ENCODE assay signal across 8 mouse cellular contexts in genomic region chr4:150372631-150373041, GRCm38 (mm10).
A peak's percentile ranks its signal among the peaks of the same experiment; 100 is the strongest.
DNase-seq lines count a peak whose midpoint lies in the region; ATAC-seq lines count a peak whose summit lies in the region.

No protein-coding gene starts in this region.

- H3K9me3 ChIP-seq in heart, embryonic 11.5 days (replicated peaks; ENCODE audit: control insufficient read depth, low read length) = no peaks in the 10 kb centered on the region
- H3K9me3 ChIP-seq in hindbrain, embryonic 13.5 days = no peaks in the 10 kb centered on the region
- no peaks in the 10 kb centered on the region for H3K9me3 ChIP-seq in midbrain, embryonic 15.5 days

- H3K27ac ChIP-seq in heart, embryonic 11.5 days (ENCODE audit: low read depth, low read length) = peak overlapping the region; percentile 79
- H3K27ac ChIP-seq in hindbrain, embryonic 13.5 days = peak overlapping the region; percentile 97
- H3K27ac ChIP-seq in midbrain, embryonic 15.5 days = peak overlapping the region; percentile 90

- no peaks in the 10 kb centered on the region for H3K27me3 ChIP-seq in heart, embryonic 11.5 days (ENCODE audit: control insufficient read depth, insufficient read depth, low read length)
- H3K27me3 ChIP-seq in hindbrain, embryonic 13.5 days = no peaks in the 10 kb centered on the region
- H3K27me3 ChIP-seq in midbrain, embryonic 15.5 days (replicated peaks) = no peaks in the 10 kb centered on the region

- no peak; the same call in 1 of the 2 replicates for ATAC-seq in heart, embryonic 11.5 days (replicated peaks; ENCODE audit: insufficient number of reproducible peaks, low FRiP score, low TSS enrichment)
- no peak for ATAC-seq in hindbrain, embryonic 13.5 days (ENCODE audit: low FRiP score)
- ATAC-seq in midbrain, embryonic 15.5 days (replicated peaks) = no peak; the same call in 1 of the 2 replicates

- H3K36me3 ChIP-seq in heart, embryonic 11.5 days (ENCODE audit: control insufficient read depth, insufficient read depth, low read length) = no peaks in the 10 kb centered on the region
- H3K36me3 ChIP-seq in hindbrain, embryonic 13.5 days = no peaks in the 10 kb centered on the region
- H3K36me3 ChIP-seq in midbrain, embryonic 15.5 days (replicated peaks) = no peaks in the 10 kb centered on the region

- no peak for DNase-seq in heart, postnatal 14 days
- peak; percentile 11 for DNase-seq in NIH3T3 (ENCODE audit: low read depth)
- DNase-seq in cerebellum, postnatal 4 days (ENCODE audit: low spot score in 2 of 2) = no peak
- no peak for DNase-seq in kidney, adult 9 months
- DNase-seq in right cerebral cortex, postnatal 36 days (ENCODE audit: low spot score in 2 of 2) = no peak

- peak overlapping the region; percentile 63; the same call in 1 of the 2 replicates for H3K9ac ChIP-seq in heart, embryonic 11.5 days (ENCODE audit: low read depth, low read length)
- peak overlapping the region; percentile 90 for H3K9ac ChIP-seq in hindbrain, embryonic 13.5 days
- peak overlapping the region; percentile 64; the same call in 1 of the 2 replicates for H3K9ac ChIP-seq in midbrain, embryonic 15.5 days

- H3K4me1 ChIP-seq in heart, embryonic 11.5 days (ENCODE audit: control insufficient read depth, insufficient read depth, low read length) = peaks cover 49% of the 10 kb centered on the region
- peaks cover 73% of the 10 kb centered on the region for H3K4me1 ChIP-seq in hindbrain, embryonic 13.5 days (replicated peaks)
- peaks cover 61% of the 10 kb centered on the region for H3K4me1 ChIP-seq in midbrain, embryonic 15.5 days

- H3K4me2 ChIP-seq in heart, embryonic 11.5 days = peak overlapping the region; percentile 92
- H3K4me2 ChIP-seq in hindbrain, embryonic 13.5 days = peak overlapping the region; percentile 96
- H3K4me2 ChIP-seq in midbrain, embryonic 15.5 days = peak overlapping the region; percentile 96

- intact Hi-C loops in heart, postnatal 14 days (cut with DNase I) = loop anchor here (5.0 kb wide), 1 partner anchor 35 kb away; no protein-coding TSS in a partner anchor

- WGBS in heart, embryonic 11.5 days (ENCODE audit: insufficient replicate concordance) = 13% methylated on average over 3 of the region's 3 CpGs
- WGBS in hindbrain, embryonic 13.5 days = 5% methylated on average over 3 of the region's 3 CpGs
- 0% methylated on average over 3 of the region's 3 CpGs for WGBS in midbrain, embryonic 15.5 days

- peak overlapping the region; percentile 66 for H3K4me3 ChIP-seq in heart, embryonic 11.5 days (ENCODE audit: low read depth, low read length)
- H3K4me3 ChIP-seq in hindbrain, embryonic 13.5 days = peak overlapping the region; percentile 62
- H3K4me3 ChIP-seq in midbrain, embryonic 15.5 days = peak overlapping the region; percentile 55
